Mouse (Mus musculus) kidney, adult 2 months (tissue): ENCODE measurements around the gene Sugct. TPM values are rescaled to one million over a fixed set of nuclear protein-coding genes. Genes with fewer than 3 reads are reported as not detected.

Source experiments
- DNase-seq: peaks from one replicate; pipeline ENCODE4 v3.0.0; 2021
- H3K27ac ChIP-seq: fragments of 200-500 bp; 2 replicates; pipeline ENCODE4 v1.5.1; 2012; ENCODE audit warnings: low read depth, low read length, control low read depth, inconsistent platforms; ENCODE audit not compliant: insufficient read depth
- H3K27me3 ChIP-seq: fragments of 200-500 bp; replicated peaks from 2 replicates; pipeline ENCODE4 v1.6.1; 2012; ENCODE audit warnings: mild to moderate bottlenecking, moderate library complexity, low read length, inconsistent platforms; ENCODE audit not compliant: control insufficient read depth, insufficient read depth
- H3K36me3 ChIP-seq: fragments of 200-500 bp; 2 replicates; pipeline ENCODE4 v1.6.1; 2012; ENCODE audit warnings: mild to moderate bottlenecking, moderate library complexity, low read length, inconsistent platforms; ENCODE audit not compliant: control insufficient read depth, insufficient read depth
- H3K4me1 ChIP-seq: fragments of 200-500 bp; 2 replicates; pipeline ENCODE4 v1.6.1; 2011; ENCODE audit warnings: low read length; ENCODE audit not compliant: control insufficient read depth, insufficient read depth
- H3K4me3 ChIP-seq: fragments of 200-500 bp; 2 replicates; pipeline ENCODE4 v1.5.1; 2011; ENCODE audit warnings: mild to moderate bottlenecking, low read depth, low read length, control low read depth; ENCODE audit not compliant: insufficient read depth
- CTCF ChIP-seq: fragments of 200-500 bp; conservative IDR thresholded peaks from 2 replicates; pipeline ENCODE4 v1.5.1; 2011; ENCODE audit warnings: low read depth, mild to moderate bottlenecking, control low read depth, low read length, moderate library complexity, mixed read lengths; ENCODE audit not compliant: insufficient read depth, insufficient read length
- POLR2A ChIP-seq: fragments of 200-500 bp; IDR thresholded peaks from one replicate; pipeline ENCODE4 v1.6.1; 2011; ENCODE audit warnings: low read depth, low read length, control low read depth
- WGBS: fragments of 180-500 bp; shearing (Covaris S2); methylation state at CpG from one replicate; pipeline ENCODE4 v1.1.7; 2018; 5-methylcytosine and 5-hydroxymethylcytosine counted together
- polyA plus RNA-seq: library from polyadenylated mRNA; depleted of rRNA; stranded (reverse); fragments of >200 nt; gene quantifications from 2 replicates; pipeline ENCODE4 v1.2.3, GENCODE M21; 2012

The Sugct gene
- polyA plus RNA-seq, 1 experiment = 35.5 TPM

- Histone ChIP-seq H3K27me3 (no peaks in the 10 kb centered on the region), H3K36me3 (no peaks in the 10 kb centered on the region), H3K4me3 (no peak overlapping the region), H3K4me1 (no peaks in the 10 kb centered on the region), H3K27ac (no peak overlapping the region)
- TF ChIP-seq POLR2A = no peak
- no peak for TF ChIP-seq CTCF
- no peak for DNase-seq
- WGBS = 94% methylated on average over 1 of the region's 1 CpGs
Observed at GRCm38 (mm10) chr13:16906974-16907373, 788.4 kb downstream of the Sugct start.

GRCm38 (mm10) chr13:16901424-16901823 is 793.9 kb downstream of the Sugct start:
- H3K27ac ChIP-seq = no peak overlapping the region
- 87% methylated on average over 4 of the region's 4 CpGs for WGBS
- H3K4me3 ChIP-seq = no peak overlapping the region
- DNase-seq = no peak
- no peaks in the 10 kb centered on the region for H3K4me1 ChIP-seq
- H3K36me3 ChIP-seq = no peaks in the 10 kb centered on the region
- TF ChIP-seq POLR2A = no peak
- no peak for TF ChIP-seq CTCF
- no peaks in the 10 kb centered on the region for H3K27me3 ChIP-seq

GRCm38 (mm10) chr13:16898084-16898792 is 797.1 kb downstream of the Sugct start:
- no peaks in the 10 kb centered on the region for H3K27me3 ChIP-seq
- no peaks in the 10 kb centered on the region for H3K4me1 ChIP-seq
- TF ChIP-seq CTCF (no peak), POLR2A (no peak)
- no peak overlapping the region for H3K27ac ChIP-seq
- no peak for DNase-seq
- no peak overlapping the region for H3K4me3 ChIP-seq
- H3K36me3 ChIP-seq = no peaks in the 10 kb centered on the region

DNA sequence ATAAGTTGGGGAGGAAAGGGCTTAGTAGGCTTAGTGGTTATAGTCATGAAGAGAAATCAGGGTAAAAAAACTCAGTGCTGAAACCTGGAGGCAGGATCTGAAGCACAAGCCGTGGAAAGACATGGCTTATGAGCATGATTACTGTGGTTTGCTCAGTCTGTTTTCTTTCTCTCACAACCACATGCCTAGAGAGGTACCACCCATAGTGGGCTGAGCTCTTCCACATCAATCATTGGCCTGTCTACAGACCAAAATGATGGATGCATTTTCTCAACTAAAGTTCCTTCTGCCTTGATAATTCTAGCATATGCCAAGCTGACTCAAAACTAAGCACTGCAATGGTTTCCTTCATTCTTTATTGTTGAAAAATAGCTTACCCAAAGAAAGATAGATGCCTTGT is 817.3 kb downstream of the Sugct start:
- Histone ChIP-seq H3K4me1 (no peaks in the 10 kb centered on the region), H3K4me3 (no peak overlapping the region), H3K36me3 (no peaks in the 10 kb centered on the region), H3K27me3 (no peaks in the 10 kb centered on the region), H3K27ac (no peak overlapping the region)
- DNase-seq = no peak
- WGBS = 81% methylated on average over 1 of the region's 1 CpGs
- no peak for TF ChIP-seq POLR2A
- no peak for TF ChIP-seq CTCF

GRCm38 (mm10) chr13:16859986-16860385 is 835.4 kb downstream of the Sugct start:
- H3K27ac ChIP-seq = no peak overlapping the region
- no peak for DNase-seq
- H3K27me3 ChIP-seq = no peaks in the 10 kb centered on the region
- TF ChIP-seq CTCF = no peak
- no peak for TF ChIP-seq POLR2A
- H3K36me3 ChIP-seq = no peaks in the 10 kb centered on the region
- 64% methylated on average over 2 of the region's 2 CpGs for WGBS
- no peak overlapping the region for H3K4me3 ChIP-seq
- H3K4me1 ChIP-seq = no peaks in the 10 kb centered on the region

GRCm38 (mm10) chr13:16847236-16847635 is 848.1 kb downstream of the Sugct start:
- Histone ChIP-seq H3K27me3 (no peaks in the 10 kb centered on the region), H3K27ac (no peak overlapping the region), H3K4me1 (no peaks in the 10 kb centered on the region), H3K4me3 (no peak overlapping the region), H3K36me3 (no peaks in the 10 kb centered on the region)
- DNase-seq = no peak
- 44% methylated on average over 2 of the region's 2 CpGs for WGBS
- no peak for TF ChIP-seq POLR2A
- TF ChIP-seq CTCF = no peak

DNA sequence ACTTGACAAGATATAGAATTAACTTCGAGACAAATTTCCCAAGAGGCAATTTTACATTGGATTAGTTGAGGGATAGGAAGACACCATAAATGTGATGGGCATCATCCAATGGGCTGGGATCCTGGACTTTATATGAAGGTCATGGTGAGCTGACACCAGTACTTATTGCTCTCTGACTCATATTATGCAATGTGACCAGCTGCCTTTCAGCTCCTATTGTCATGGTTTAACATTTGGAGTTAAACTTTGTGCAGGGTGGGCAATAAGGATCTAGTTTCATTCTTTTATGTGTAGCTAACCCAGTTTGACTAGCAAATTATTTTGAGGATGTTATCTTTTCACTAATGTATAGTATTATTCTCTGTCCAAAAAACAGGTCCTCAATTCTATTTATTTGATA is 854.4 kb downstream of the Sugct start:
- DNase-seq = no peak
- no peaks in the 10 kb centered on the region for H3K4me1 ChIP-seq
- WGBS = 86% methylated on average over 1 of the region's 1 CpGs
- TF ChIP-seq CTCF (no peak), POLR2A (no peak)
- H3K36me3 ChIP-seq = no peaks in the 10 kb centered on the region
- no peak overlapping the region for H3K4me3 ChIP-seq
- no peaks in the 10 kb centered on the region for H3K27me3 ChIP-seq
- H3K27ac ChIP-seq = no peak overlapping the region

GRCm38 (mm10) chr13:16838409-16838808 is 856.9 kb downstream of the Sugct start:
- H3K36me3 ChIP-seq = no peaks in the 10 kb centered on the region
- no peaks in the 10 kb centered on the region for H3K27me3 ChIP-seq
- 85% methylated on average over 3 of the region's 3 CpGs for WGBS
- TF ChIP-seq POLR2A (no peak), CTCF (no peak)
- no peak for DNase-seq
- no peak overlapping the region for H3K4me3 ChIP-seq
- H3K27ac ChIP-seq = no peak overlapping the region
- H3K4me1 ChIP-seq = no peaks in the 10 kb centered on the region
